ENCODE assay signal across 8 mouse cellular contexts in genomic region chr17:88626347-88626811, GRCm38 (mm10). TPM values are rescaled to one million over a fixed set of nuclear protein-coding genes. Genes with fewer than 3 reads are reported as not detected.
A peak's percentile ranks its signal among the peaks of the same experiment; 100 is the strongest.
DNase-seq lines count a peak whose midpoint lies in the region; ATAC-seq and TF ChIP-seq lines count a peak whose summit lies in the region.

No protein-coding gene starts in this region.

- H3K4me3 ChIP-seq in left cerebral cortex, adult 2 months: no peak overlapping the region
- peak overlapping the region; percentile 74 for H3K4me3 ChIP-seq in embryonic fibroblast, embryonic 13.5 days (ENCODE audit: insufficient read depth, low read length)
- H3K4me3 ChIP-seq in forebrain, embryonic 14.5 days (ENCODE audit: low read depth, low read length): no peak overlapping the region

- ATAC-seq in forebrain, embryonic 14.5 days: no peak

- H3K9ac ChIP-seq in forebrain, embryonic 14.5 days (ENCODE audit: low read length): no peak overlapping the region

- TF ChIP-seq CTCF in left cerebral cortex, adult 2 months (IDR thresholded peaks at IDR 0.05): no peak
- TF ChIP-seq CTCF in embryonic fibroblast, embryonic 13.5 days (IDR thresholded peaks at IDR 0.05; ENCODE audit: borderline replicate concordance, insufficient read depth, low read length): no peak

- intact Hi-C loops in left cerebral cortex, adult 2 months (cut with DNase I): no loop called here
- intact Hi-C loops in left cerebral cortex, postnatal 36 days (cut with DNase I): no loop called here

- H3K27ac ChIP-seq in left cerebral cortex, adult 2 months: 0 out of 2 replicates have a peak overlapping the region, but pooled peaks have one; percentile 19
- peak overlapping the region; percentile 91 for H3K27ac ChIP-seq in embryonic fibroblast, embryonic 13.5 days (ENCODE audit: insufficient read depth, low read length)
- no peak overlapping the region for H3K27ac ChIP-seq in forebrain, embryonic 14.5 days (ENCODE audit: low read depth, low read length)

- peak; percentile 68 for TF ChIP-seq POLR2A in embryonic fibroblast, embryonic 13.5 days (IDR thresholded peaks at IDR 0.05; ENCODE audit: low read depth, low read length)

- no peaks in the 10 kb centered on the region for H3K36me3 ChIP-seq in forebrain, embryonic 14.5 days (ENCODE audit: control insufficient read depth, insufficient read depth, low read length)

- 53% methylated on average over 7 of the region's 7 CpGs for WGBS in forebrain, embryonic 14.5 days

- H3K9me3 ChIP-seq in forebrain, embryonic 14.5 days (replicated peaks; ENCODE audit: control insufficient read depth, low read length): no peaks in the 10 kb centered on the region

- no peaks in the 10 kb centered on the region for H3K27me3 ChIP-seq in forebrain, embryonic 14.5 days (replicated peaks; ENCODE audit: control insufficient read depth, insufficient read depth, low read length)

- DNase-seq in left cerebral cortex, adult 2 months (ENCODE audit: extremely low spot score in 1 of 2, low spot score in 2 of 2): no peak
- DNase-seq in left cerebral cortex, adult 8-10 months (ENCODE audit: low spot score in 2 of 2): no peak
- DNase-seq in kidney, adult 9 months: peak; percentile 64
- DNase-seq in mesoderm, embryonic 11.5 days (ENCODE audit: low read depth, low spot score): peak; percentile 71
- DNase-seq in left cerebral cortex, postnatal 36 days (ENCODE audit: low spot score in 2 of 2): no peak
- DNase-seq in forebrain, embryonic 14.5 days (ENCODE audit: low spot score): no peak
- no peak for DNase-seq in gastrocnemius, postnatal 25 days

- H3K4me2 ChIP-seq in forebrain, embryonic 14.5 days (ENCODE audit: low read length): no peak overlapping the region

- H3K4me1 ChIP-seq in embryonic fibroblast, embryonic 13.5 days (ENCODE audit: control insufficient read depth, insufficient read depth, low read length): peaks cover 9% of the 10 kb centered on the region; the same call in 1 of the 2 replicates
- peaks cover 23% of the 10 kb centered on the region for H3K4me1 ChIP-seq in forebrain, embryonic 14.5 days (ENCODE audit: control insufficient read depth, insufficient read depth, low read length)

RNA-seq across cellular contexts. Expression of gene Ston1, which starts 28.9 kb away (rescaled TPM):
- 1 to 10 TPM; 6.1 to 7.4 TPM for total RNA-seq in left cerebral cortex, adult 2 months (2021)
- total RNA-seq in left cerebral cortex, adult 8-10 months (2022): 10 to 100 TPM in 2 of 4 experiments, 1 to 10 TPM in 2; 5.9 to 14.1 (median 9.1) TPM
- polyA plus RNA-seq in embryonic fibroblast, embryonic 13.5 days (2011; ENCODE audit: insufficient read length, low read depth, missing spikeins): 88.3 and 103 TPM in 2 replicates
- total RNA-seq in left cerebral cortex, postnatal 36 days (2021): 1 to 10 TPM; 5.8 to 6.2 TPM
- polyA plus RNA-seq in forebrain, embryonic 14.5 days (2014; fragmentation: Nextera tagmentation; extraction: Ambion mirVana): 2.4 and 2.8 TPM in 2 replicates
- total RNA-seq in gastrocnemius, postnatal 25 days (2021): 10 to 100 TPM in 1 of 2 experiments, 1 to 10 TPM in 1; 8.2 to 10.8 TPM

RNA-seq across cellular contexts. Expression of gene Gtf2a1l, which starts 42.1 kb away (rescaled TPM):
- total RNA-seq in left cerebral cortex, adult 2 months (2021): under 1 TPM; 0.28 to 0.32 TPM
- under 1 TPM in 3 of 4 experiments, not detected in 1; 0.55 to 0.79 (median 0.74) TPM for total RNA-seq in left cerebral cortex, adult 8-10 months (2022)
- polyA plus RNA-seq in embryonic fibroblast, embryonic 13.5 days (2011; ENCODE audit: insufficient read length, low read depth, missing spikeins): not detected in 2 replicates
- under 1 TPM; 0.32 to 0.57 TPM for total RNA-seq in left cerebral cortex, postnatal 36 days (2021)
- 0.17 TPM in 1 of 2 replicates, not detected in the other for polyA plus RNA-seq in forebrain, embryonic 14.5 days (2014; fragmentation: Nextera tagmentation; extraction: Ambion mirVana)
- not detected for total RNA-seq in gastrocnemius, postnatal 25 days (2021)

Comparison
In these comparisons a context has a peak if more than half of its experiments do, and no peak if none do; other contexts are left out.
1. DNase-seq: peak in kidney, adult 9 months (single experiment) and mesoderm, embryonic 11.5 days (single experiment); none in left cerebral cortex, adult 2 months (0 of 2), left cerebral cortex, adult 8-10 months (0 of 2), left cerebral cortex, postnatal 36 days (0 of 2), forebrain, embryonic 14.5 days (single experiment) and gastrocnemius, postnatal 25 days (single experiment).